Comparison of ENCODE assay signal across 9 mouse cellular contexts in genomic region chr16:35869126-35869525, GRCm38 (mm10). TPM values are rescaled to one million over a fixed set of nuclear protein-coding genes. Genes with fewer than 3 reads are reported as not detected.
DNase-seq lines count a peak whose midpoint lies in the region; ATAC-seq and TF ChIP-seq lines count a peak whose summit lies in the region.
"Had no signal": no experiment of that assay in that cellular context is flagged by ENCODE, and none has a peak within 500 bp of the region (broad histone marks: within the 10 kb centered on the region; RNA-seq: fewer than 3 reads in every experiment).

No protein-coding gene starts in this region.

- H3K79me2 ChIP-seq in heart, adult 2 months (replicated peaks; ENCODE audit: control insufficient read depth, insufficient read depth, low read length), result no peaks in the 10 kb centered on the region

- intact Hi-C loops in heart, adult 2 months (cut with DNase I), result no loop called here

- no peaks in the 10 kb centered on the region for H3K4me1 ChIP-seq in hindbrain, postnatal 0 days (ENCODE audit: insufficient read depth, low read length)
- H3K4me1 ChIP-seq in hindbrain, embryonic 11.5 days (replicated peaks; ENCODE audit: control insufficient read depth, insufficient read depth, low read length), result no peaks in the 10 kb centered on the region
- H3K4me1 ChIP-seq in heart, adult 2 months (ENCODE audit: control insufficient read depth, insufficient read depth, low read length), result peaks cover 9% of the 10 kb centered on the region; the same call in 1 of the 2 replicates
- peaks cover 5% of the 10 kb centered on the region; the same call in 1 of the 2 replicates for H3K4me1 ChIP-seq in kidney, postnatal 0 days (replicated peaks; ENCODE audit: insufficient read depth, low read length)
- peaks cover 14% of the 10 kb centered on the region; the same call in 1 of the 2 replicates for H3K4me1 ChIP-seq in hindbrain, embryonic 12.5 days

- no peaks in the 10 kb centered on the region for H3K36me3 ChIP-seq in hindbrain, postnatal 0 days (ENCODE audit: insufficient read depth, low read length)
- H3K36me3 ChIP-seq in hindbrain, embryonic 11.5 days (ENCODE audit: control insufficient read depth, insufficient read depth, low read length), result no peaks in the 10 kb centered on the region
- H3K36me3 ChIP-seq in heart, adult 2 months (ENCODE audit: control insufficient read depth, insufficient read depth, low read length), result peaks cover 4% of the 10 kb centered on the region; the same call in 1 of the 2 replicates
- H3K36me3 ChIP-seq in kidney, postnatal 0 days (ENCODE audit: insufficient read depth, low read length), result no peaks in the 10 kb centered on the region
- no peaks in the 10 kb centered on the region for H3K36me3 ChIP-seq in hindbrain, embryonic 12.5 days
- H3K36me3 ChIP-seq: limb, embryonic 12.5 days had no signal

- peaks cover 5% of the 10 kb centered on the region; the same call in 1 of the 2 replicates for H3K27me3 ChIP-seq in hindbrain, postnatal 0 days (ENCODE audit: insufficient read depth, low read length)
- peaks cover 11% of the 10 kb centered on the region for H3K27me3 ChIP-seq in hindbrain, embryonic 11.5 days (ENCODE audit: control insufficient read depth, insufficient read depth, low read length)
- H3K27me3 ChIP-seq in heart, adult 2 months (ENCODE audit: control insufficient read depth, insufficient read depth, low read length), result no peaks in the 10 kb centered on the region
- no peaks in the 10 kb centered on the region for H3K27me3 ChIP-seq in kidney, postnatal 0 days (ENCODE audit: insufficient read depth, low read length)
- peaks cover 34% of the 10 kb centered on the region for H3K27me3 ChIP-seq in hindbrain, embryonic 12.5 days

- no peak for ATAC-seq in hindbrain, postnatal 0 days
- ATAC-seq in hindbrain, embryonic 11.5 days (ENCODE audit: low FRiP score), result no peak
- ATAC-seq in kidney, postnatal 0 days (replicated peaks; ENCODE audit: low FRiP score, low read depth), result no peak
- ATAC-seq in monocyte, adult 5-6 weeks (replicated peaks; ENCODE audit: insufficient number of reproducible peaks, low FRiP score, low TSS enrichment, poor library complexity, severe bottlenecking), result peak; percentile 36; the same call in 1 of the 2 replicates
- no peak for ATAC-seq in hindbrain, embryonic 12.5 days (ENCODE audit: low FRiP score)

- H3K9ac ChIP-seq in hindbrain, postnatal 0 days (replicated peaks; ENCODE audit: low read length), result no peak overlapping the region
- no peak overlapping the region for H3K9ac ChIP-seq in hindbrain, embryonic 11.5 days (ENCODE audit: low read depth, low read length)
- H3K9ac ChIP-seq in heart, adult 2 months (ENCODE audit: low read depth, low read length), result peak overlapping the region; percentile 61; the same call in 1 of the 2 replicates
- no peak overlapping the region for H3K9ac ChIP-seq in kidney, postnatal 0 days (ENCODE audit: low read depth, low read length)
- H3K9ac ChIP-seq in hindbrain, embryonic 12.5 days, result no peak overlapping the region
- H3K9ac ChIP-seq: limb, embryonic 12.5 days had no signal

- H3K4me3 ChIP-seq in hindbrain, postnatal 0 days (ENCODE audit: low read length), result no peak overlapping the region
- H3K4me3 ChIP-seq in hindbrain, embryonic 11.5 days (ENCODE audit: low read depth, low read length), result no peak overlapping the region
- peak overlapping the region; percentile 90 for H3K4me3 ChIP-seq in heart, adult 2 months
- H3K4me3 ChIP-seq in kidney, postnatal 0 days (replicated peaks; ENCODE audit: low read depth, low read length), result no peak overlapping the region; the same call in 1 of the 2 replicates
- H3K4me3 ChIP-seq in hindbrain, embryonic 12.5 days, result no peak overlapping the region
- H3K4me3 ChIP-seq: limb, embryonic 12.5 days had no signal

- DNase-seq in hindbrain, postnatal 0 days (ENCODE audit: low spot score), result no peak
- DNase-seq in hindbrain, embryonic 11.5 days (ENCODE audit: low spot score), result no peak
- peak; percentile 52 to 58 for DNase-seq in heart, adult 2 months
- DNase-seq in kidney, postnatal 0 days (ENCODE audit: low spot score), result peak; percentile 76
- DNase-seq in cerebellum, postnatal 36 days, result no peak
- no peak for DNase-seq in layer of hippocampus, postnatal 14 days (ENCODE audit: low spot score in 2 of 2)

- WGBS in hindbrain, postnatal 0 days, result 27% methylated on average over 3 of the region's 3 CpGs
- WGBS in hindbrain, embryonic 11.5 days, result 36% methylated on average over 3 of the region's 3 CpGs
- WGBS in heart, adult 2 months, result 25% methylated on average over 3 of the region's 3 CpGs
- 31% methylated on average over 3 of the region's 3 CpGs for WGBS in kidney, postnatal 0 days
- WGBS in hindbrain, embryonic 12.5 days, result 24% methylated on average over 3 of the region's 3 CpGs

- TF ChIP-seq EP300 in heart, adult 2 months (IDR thresholded peaks at IDR 0.05; ENCODE audit: insufficient read depth, low read depth, low read length), result no peak

- no peak overlapping the region; the same call in 1 of the 2 replicates for H3K27ac ChIP-seq in hindbrain, postnatal 0 days
- H3K27ac ChIP-seq in hindbrain, embryonic 11.5 days (ENCODE audit: low read depth, low read length), result no peak overlapping the region
- H3K27ac ChIP-seq in heart, adult 2 months, result peak overlapping the region; percentile 96
- peak overlapping the region; percentile 13 for H3K27ac ChIP-seq in kidney, postnatal 0 days
- H3K27ac ChIP-seq in hindbrain, embryonic 12.5 days, result no peak overlapping the region
- H3K27ac ChIP-seq: limb, embryonic 12.5 days had no signal

- H3K4me2 ChIP-seq in hindbrain, postnatal 0 days (ENCODE audit: low read depth, low read length), result 0 out of 2 replicates have a peak overlapping the region, but pooled peaks have one; percentile 10
- no peak overlapping the region for H3K4me2 ChIP-seq in hindbrain, embryonic 11.5 days (replicated peaks; ENCODE audit: low read depth, low read length)
- H3K4me2 ChIP-seq in kidney, postnatal 0 days (ENCODE audit: low read length), result peak overlapping the region; percentile 91
- H3K4me2 ChIP-seq in hindbrain, embryonic 12.5 days (replicated peaks), result no peak overlapping the region
- H3K4me2 ChIP-seq: limb, embryonic 12.5 days had no signal

- no peaks in the 10 kb centered on the region for H3K9me3 ChIP-seq in hindbrain, postnatal 0 days (ENCODE audit: low read length)
- H3K9me3 ChIP-seq in hindbrain, embryonic 11.5 days (ENCODE audit: control insufficient read depth, low read length), result no peaks in the 10 kb centered on the region
- H3K9me3 ChIP-seq in kidney, postnatal 0 days (replicated peaks; ENCODE audit: low read length), result no peaks in the 10 kb centered on the region
- no peaks in the 10 kb centered on the region for H3K9me3 ChIP-seq in hindbrain, embryonic 12.5 days (replicated peaks)
- H3K9me3 ChIP-seq: limb, embryonic 12.5 days had no signal

- TF ChIP-seq CTCF in hindbrain, postnatal 0 days (IDR thresholded peaks at IDR 0.05; ENCODE audit: low read depth), result peak; percentile 28; the same call in 1 of the 2 replicates
- TF ChIP-seq CTCF in heart, adult 2 months (IDR thresholded peaks at IDR 0.05), result peak; percentile 66
- peak; percentile 47; the same call in 1 of the 2 replicates for TF ChIP-seq CTCF in kidney, postnatal 0 days (IDR thresholded peaks at IDR 0.05; ENCODE audit: low read depth)

- TF ChIP-seq POLR2A in heart, adult 2 months (IDR thresholded peaks at IDR 0.05; ENCODE audit: insufficient read depth, low read depth, low read length), result peak; percentile 57

RNA-seq across cellular contexts. Expression of gene Parp14, which starts 2.2 kb away (rescaled TPM):
- total RNA-seq in hindbrain, postnatal 0 days (2014; rRNA removed), result 0.47 and 1.3 TPM in 2 replicates
- 0.61 and 0.79 TPM in 2 replicates for polyA plus RNA-seq in hindbrain, postnatal 0 days (2015; fragmentation: Nextera tagmentation; extraction: Ambion mirVana)
- polyA plus RNA-seq in hindbrain, embryonic 11.5 days (2014; fragmentation: Nextera tagmentation; extraction: Ambion mirVana), result 0.25 and 0.47 TPM in 2 replicates
- 10 to 100 TPM in 1 of 2 experiments, 1 to 10 TPM in 1; 9.9 to 11.3 TPM for total RNA-seq in heart, adult 2 months (2021)
- polyA plus RNA-seq in heart, adult 2 months (2012; rRNA removed), result 3.8 and 5.9 TPM in 2 replicates
- 2.3 and 2.5 TPM in 2 replicates for polyA plus RNA-seq in kidney, postnatal 0 days (2015; fragmentation: Nextera tagmentation; extraction: Ambion mirVana)
- 41.3 to 81.6 TPM (median 50.3 TPM) in 3 replicates for total RNA-seq in monocyte, adult 5-6 weeks (2017)
- polyA plus RNA-seq in hindbrain, embryonic 12.5 days (2016; fragmentation: Nextera tagmentation; extraction: Ambion mirVana), result 0.43 and 0.47 TPM in 2 replicates
- 1 to 10 TPM; 1.0 to 1.2 TPM for total RNA-seq in layer of hippocampus, postnatal 14 days (2021)

Comparison
In these comparisons a context has a peak if more than half of its experiments do, and no peak if none do; other contexts are left out.
1. H3K4me2 ChIP-seq: peak in hindbrain, postnatal 0 days (single experiment) and kidney, postnatal 0 days (single experiment); none in hindbrain, embryonic 11.5 days (single experiment) and hindbrain, embryonic 12.5 days (single experiment).
2. DNase-seq: peak in heart, adult 2 months (2 of 2) and kidney, postnatal 0 days (single experiment); none in hindbrain, postnatal 0 days (single experiment), hindbrain, embryonic 11.5 days (single experiment), cerebellum, postnatal 36 days (0 of 2) and layer of hippocampus, postnatal 14 days (0 of 2).
3. H3K27ac ChIP-seq: peak in heart, adult 2 months (single experiment) and kidney, postnatal 0 days (single experiment); none in hindbrain, postnatal 0 days (single experiment), hindbrain, embryonic 11.5 days (single experiment) and hindbrain, embryonic 12.5 days (single experiment).
4. Peak in every context shown above with its lines, with median percentiles within 50 percentile points of each other: CTCF ChIP-seq.